Mouse (Mus musculus): ENCODE results near the gene Gm48551. TPM values are rescaled to one million over a fixed set of nuclear protein-coding genes. Genes with fewer than 3 reads are reported as not detected.

Gene Gm48551
- polyA plus RNA-seq, 1 experiment from 2014 or later, result 1.9 TPM

- Histone ChIP-seq H3K36me3 (peaks cover 29% of the 10 kb centered on the region), H3K9ac (no peak overlapping the region), H3K27ac (ENCODE audit: poor library complexity, severe bottlenecking) (no peak overlapping the region), H3K4me1 (replicated peaks) (peaks cover 67% of the 10 kb centered on the region), H3K27me3 (replicated peaks) (no peaks in the 10 kb centered on the region), H3K4me2 (no peak overlapping the region), H3K9me3 (replicated peaks) (no peaks in the 10 kb centered on the region), H3K4me3 (no peak overlapping the region)
- no peak for ATAC-seq (ENCODE audit: insufficient number of reproducible peaks, low FRiP score)
- WGBS, result 80% methylated on average over 40 of the region's 40 CpGs
Observed at GRCm38 (mm10) chr10:81420191-81420767, 36.0 kb downstream of the Gm48551 start.

GRCm38 (mm10) chr10:81421041-81421796 is 37.0 kb downstream of the Gm48551 start:
- no peaks in the 10 kb centered on the region for H3K27me3 ChIP-seq (replicated peaks)
- no peak overlapping the region for H3K4me3 ChIP-seq
- peaks cover 27% of the 10 kb centered on the region for H3K36me3 ChIP-seq
- ATAC-seq (ENCODE audit: insufficient number of reproducible peaks, low FRiP score), result no peak
- no peak overlapping the region for H3K27ac ChIP-seq (ENCODE audit: poor library complexity, severe bottlenecking)
- H3K9ac ChIP-seq, result no peak overlapping the region; the same call in 1 of the 2 replicates
- 71% methylated on average over 4 of the region's 4 CpGs for WGBS
- H3K4me2 ChIP-seq, result no peak overlapping the region
- no peaks in the 10 kb centered on the region for H3K9me3 ChIP-seq (replicated peaks)
- H3K4me1 ChIP-seq (replicated peaks), result peaks cover 67% of the 10 kb centered on the region

GRCm38 (mm10) chr10:81421797-81422100 is 37.5 kb downstream of the Gm48551 start:
- Histone ChIP-seq H3K4me1 (replicated peaks) (peaks cover 63% of the 10 kb centered on the region), H3K9ac (no peak overlapping the region; the same call in 1 of the 2 replicates)
- no peak for ATAC-seq (ENCODE audit: insufficient number of reproducible peaks, low FRiP score)

GRCm38 (mm10) chr10:81422191-81422590 is 37.9 kb downstream of the Gm48551 start:
- H3K4me3 ChIP-seq, result no peak overlapping the region
- ATAC-seq (ENCODE audit: insufficient number of reproducible peaks, low FRiP score), result no peak
- peaks cover 27% of the 10 kb centered on the region for H3K36me3 ChIP-seq
- H3K27me3 ChIP-seq (replicated peaks), result peaks cover under 1% of the 10 kb centered on the region; the same call in 1 of the 2 replicates
- no peak overlapping the region for H3K9ac ChIP-seq
- H3K4me2 ChIP-seq, result no peak overlapping the region
- H3K4me1 ChIP-seq (replicated peaks), result peaks cover 59% of the 10 kb centered on the region
- WGBS, result 67% methylated on average over 6 of the region's 6 CpGs
- H3K27ac ChIP-seq (ENCODE audit: poor library complexity, severe bottlenecking), result no peak overlapping the region
- H3K9me3 ChIP-seq (replicated peaks), result no peaks in the 10 kb centered on the region

More at GRCm38 (mm10) chr10:81421797-81422100, 37.5 kb downstream of the Gm48551 start:
- WGBS, result 62% methylated on average over 5 of the region's 5 CpGs
- no peak overlapping the region for H3K27ac ChIP-seq (ENCODE audit: poor library complexity, severe bottlenecking)
- no peak overlapping the region for H3K4me3 ChIP-seq
- no peak overlapping the region for H3K4me2 ChIP-seq
- peaks cover 27% of the 10 kb centered on the region for H3K36me3 ChIP-seq
- H3K9me3 ChIP-seq (replicated peaks), result no peaks in the 10 kb centered on the region
- no peaks in the 10 kb centered on the region for H3K27me3 ChIP-seq (replicated peaks)

- Histone ChIP-seq H3K27me3 (replicated peaks) (peaks cover 4% of the 10 kb centered on the region; the same call in 1 of the 2 replicates), H3K27ac (ENCODE audit: poor library complexity, severe bottlenecking) (no peak overlapping the region), H3K36me3 (peaks cover 24% of the 10 kb centered on the region), H3K4me3 (no peak overlapping the region), H3K9ac (no peak overlapping the region), H3K4me1 (replicated peaks) (peaks cover 58% of the 10 kb centered on the region), H3K4me2 (no peak overlapping the region), H3K9me3 (replicated peaks) (no peaks in the 10 kb centered on the region)
- 80% methylated on average over 3 of the region's 3 CpGs for WGBS
- ATAC-seq (ENCODE audit: insufficient number of reproducible peaks, low FRiP score), result no peak
Observed at GRCm38 (mm10) chr10:81422661-81423217, 38.5 kb downstream of the Gm48551 start.

- WGBS, result 52% methylated on average over 4 of the region's 4 CpGs
- Histone ChIP-seq H3K36me3 (peaks cover 22% of the 10 kb centered on the region), H3K27ac (ENCODE audit: poor library complexity, severe bottlenecking) (no peak overlapping the region), H3K9ac (peak overlapping the region; percentile 63; the same call in 1 of the 2 replicates), H3K4me3 (0 out of 2 replicates have a peak overlapping the region, but pooled peaks have one; percentile 65), H3K27me3 (replicated peaks) (peaks cover 4% of the 10 kb centered on the region; the same call in 1 of the 2 replicates), H3K4me1 (replicated peaks) (peaks cover 48% of the 10 kb centered on the region), H3K4me2 (peak overlapping the region; percentile 90), H3K9me3 (replicated peaks) (no peaks in the 10 kb centered on the region)
- no peak for ATAC-seq (ENCODE audit: insufficient number of reproducible peaks, low FRiP score)
Observed at GRCm38 (mm10) chr10:81423476-81424245, 39.4 kb downstream of the Gm48551 start.

GRCm38 (mm10) chr10:81424246-81425051 is 40.2 kb downstream of the Gm48551 start:
- Histone ChIP-seq H3K27me3 (replicated peaks) (peaks cover 4% of the 10 kb centered on the region; the same call in 1 of the 2 replicates), H3K4me1 (replicated peaks) (peaks cover 45% of the 10 kb centered on the region), H3K27ac (ENCODE audit: poor library complexity, severe bottlenecking) (peak overlapping the region; percentile 68), H3K9me3 (replicated peaks) (no peaks in the 10 kb centered on the region), H3K36me3 (peaks cover 14% of the 10 kb centered on the region), H3K9ac (peak overlapping the region; percentile 63), H3K4me3 (peak overlapping the region; percentile 65), H3K4me2 (peak overlapping the region; percentile 90)
- ATAC-seq (ENCODE audit: insufficient number of reproducible peaks, low FRiP score), result peak; percentile 25; the same call in 1 of the 2 replicates
- 6% methylated on average over 25 of the region's 25 CpGs for WGBS

- ATAC-seq (ENCODE audit: insufficient number of reproducible peaks, low FRiP score), result no peak
- Histone ChIP-seq H3K36me3 (peaks cover 5% of the 10 kb centered on the region), H3K4me2 (peak overlapping the region; percentile 90), H3K4me1 (replicated peaks) (peaks cover 50% of the 10 kb centered on the region), H3K4me3 (peak overlapping the region; percentile 65), H3K9ac (peak overlapping the region; percentile 63), H3K27ac (ENCODE audit: poor library complexity, severe bottlenecking) (peak overlapping the region; percentile 25; the same call in 1 of the 2 replicates), H3K9me3 (replicated peaks) (no peaks in the 10 kb centered on the region), H3K27me3 (replicated peaks) (peaks cover 4% of the 10 kb centered on the region; the same call in 1 of the 2 replicates)
- 37% methylated on average over 10 of the region's 10 CpGs for WGBS
Observed at GRCm38 (mm10) chr10:81425236-81425850, 41.1 kb downstream of the Gm48551 start.

- H3K4me1 ChIP-seq (replicated peaks), result peaks cover 54% of the 10 kb centered on the region
- H3K27me3 ChIP-seq (replicated peaks), result peaks cover 4% of the 10 kb centered on the region; the same call in 1 of the 2 replicates
- ATAC-seq (ENCODE audit: insufficient number of reproducible peaks, low FRiP score), result no peak
- peak overlapping the region; percentile 65 for H3K4me3 ChIP-seq
- H3K9ac ChIP-seq, result peak overlapping the region; percentile 84
- H3K27ac ChIP-seq (ENCODE audit: poor library complexity, severe bottlenecking), result no peak overlapping the region
- no peaks in the 10 kb centered on the region for H3K9me3 ChIP-seq (replicated peaks)
- 2% methylated on average over 22 of the region's 33 CpGs for WGBS
- no peaks in the 10 kb centered on the region for H3K36me3 ChIP-seq
- H3K4me2 ChIP-seq, result peak overlapping the region; percentile 90
Observed at GRCm38 (mm10) chr10:81426081-81426671, 41.9 kb downstream of the Gm48551 start.

Measured in heart, embryonic 12.5 days (tissue).